Mouse (Mus musculus) liver, adult 2 months (tissue): ENCODE data around the gene Hdac4. TPM values are rescaled to one million over a fixed set of nuclear protein-coding genes. Genes with fewer than 3 reads are reported as not detected.

Source experiments
- DNase-seq: peaks from one replicate; pipeline ENCODE4 v3.0.0-alpha.2; 2011; ENCODE audit warnings: low read depth, low spot score; ENCODE audit errors: extremely low read depth
- H3K27ac ChIP-seq: fragments of 200-500 bp; replicated peaks from 2 replicates; pipeline ENCODE4 v1.5.1; 2012; ENCODE audit warnings: low read depth, mild to moderate bottlenecking, control low read depth, inconsistent platforms, low read length; ENCODE audit not compliant: insufficient read depth
- H3K27me3 ChIP-seq: fragments of 200-500 bp; 2 replicates; pipeline ENCODE4 v1.6.1; 2012; ENCODE audit warnings: mild to moderate bottlenecking, moderate library complexity, low read length, inconsistent platforms; ENCODE audit not compliant: control insufficient read depth, insufficient read depth
- H3K36me3 ChIP-seq: fragments of 200-500 bp; 2 replicates; pipeline ENCODE4 v1.6.1; 2012; ENCODE audit warnings: low read length, inconsistent platforms; ENCODE audit not compliant: control insufficient read depth, insufficient read depth
- H3K4me1 ChIP-seq: fragments of 200-500 bp; 2 replicates; pipeline ENCODE4 v1.6.1; 2011; ENCODE audit warnings: low read length; ENCODE audit not compliant: control insufficient read depth, insufficient read depth
- H3K4me3 ChIP-seq: fragments of 200-500 bp; 2 replicates; pipeline ENCODE4 v1.5.1; 2011; ENCODE audit warnings: low read depth, mild to moderate bottlenecking, control low read depth, low read length, moderate library complexity; ENCODE audit not compliant: insufficient read depth
- H3K79me2 ChIP-seq: fragments of 200-500 bp; 2 replicates; pipeline ENCODE4 v1.6.1; 2012; ENCODE audit warnings: inconsistent platforms, mild to moderate bottlenecking, low read length, moderate library complexity; ENCODE audit not compliant: control insufficient read depth, insufficient read depth
- H3K9ac ChIP-seq: fragments of 200-500 bp; 2 replicates; pipeline ENCODE4 v1.6.1; 2012; ENCODE audit warnings: low read depth, mild to moderate bottlenecking, control low read depth, inconsistent platforms, low read length
- CTCF ChIP-seq: fragments of 200-500 bp; IDR thresholded peaks from 2 replicates; pipeline ENCODE4 v1.5.1; 2011; ENCODE audit warnings: low read depth, low read length, control low read depth
- POLR2A ChIP-seq: fragments of 200-500 bp; IDR thresholded peaks from 2 replicates; pipeline ENCODE4 v1.6.1; 2011; ENCODE audit warnings: low read length, control low read depth; ENCODE audit not compliant: insufficient read depth; ENCODE audit errors: extremely low read depth
- WGBS: fragments of 180-500 bp; shearing (Covaris S2); methylation state at CpG from one replicate; pipeline ENCODE4 v1.1.7; 2018; 5-methylcytosine and 5-hydroxymethylcytosine counted together
- polyA plus RNA-seq: library from polyadenylated mRNA; depleted of rRNA; stranded (reverse); fragments of >200 nt; gene quantifications from 2 replicates; pipeline ENCODE4 v1.2.3, GENCODE M21; 2012
- total RNA-seq: library from RNA; depleted of rRNA; stranded (reverse); fragments of >200 nt; gene quantifications from 2 replicates; pipeline ENCODE4 v1.2.3, GENCODE M21; 2014

The Hdac4 gene
- total and polyA plus RNA-seq, 2 experiments: 5.3 to 5.7 TPM

DNA sequence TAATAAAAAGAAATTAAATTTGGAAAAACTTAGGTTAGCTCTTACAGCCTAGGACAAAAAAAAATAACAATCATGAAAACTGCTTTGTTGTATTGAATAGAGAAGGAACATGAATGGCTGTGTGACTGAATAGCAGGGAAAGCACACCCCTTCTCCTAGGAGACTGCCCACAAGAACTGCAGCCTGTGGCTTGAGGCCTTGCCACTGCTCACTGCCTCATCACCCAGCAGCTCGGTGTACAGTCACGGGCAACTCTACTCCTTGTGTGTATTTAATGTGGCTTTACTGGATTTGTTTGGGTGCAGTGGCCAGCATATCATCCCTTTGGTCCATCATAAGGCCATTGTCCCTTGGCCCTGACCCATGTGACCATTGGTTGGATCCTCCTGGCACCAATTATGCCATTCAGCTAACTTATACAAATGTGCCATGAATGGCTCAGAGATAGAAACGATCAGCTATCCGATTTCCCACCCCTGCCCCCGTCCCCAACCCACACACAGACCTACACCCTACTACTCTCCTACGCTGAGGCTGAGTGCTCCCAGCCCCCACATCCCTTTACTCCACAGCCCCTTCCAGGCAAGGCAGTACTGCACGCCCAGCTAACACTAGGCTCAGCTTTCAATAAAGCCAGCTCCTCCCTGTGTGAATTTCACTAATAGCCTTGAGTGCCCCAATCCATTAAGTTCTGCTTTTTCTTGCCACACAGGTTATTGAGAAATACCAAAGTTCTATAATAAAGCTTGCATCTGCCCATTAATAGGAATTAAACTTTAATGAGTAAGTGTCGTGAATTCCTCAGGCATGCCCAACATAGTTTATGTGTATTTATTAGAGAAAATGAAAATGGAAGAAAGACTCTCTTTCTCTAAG, 134.1 kb downstream of the Hdac4 start:
- no peak overlapping the region for H3K4me3 ChIP-seq
- TF ChIP-seq CTCF (no peak), POLR2A (no peak)
- H3K4me1 ChIP-seq: 0 out of 2 replicates have a peak, but pooled peaks cover 2% of the 10 kb centered on the region
- DNase-seq: peak; percentile 23
- no peak overlapping the region for H3K9ac ChIP-seq
- H3K27ac ChIP-seq: no peak overlapping the region
- H3K36me3 ChIP-seq: no peaks in the 10 kb centered on the region
- 78% methylated on average over 8 of the region's 8 CpGs for WGBS
- H3K27me3 ChIP-seq: no peaks in the 10 kb centered on the region
- peaks cover 16% of the 10 kb centered on the region; the same call in 1 of the 2 replicates for H3K79me2 ChIP-seq

DNA sequence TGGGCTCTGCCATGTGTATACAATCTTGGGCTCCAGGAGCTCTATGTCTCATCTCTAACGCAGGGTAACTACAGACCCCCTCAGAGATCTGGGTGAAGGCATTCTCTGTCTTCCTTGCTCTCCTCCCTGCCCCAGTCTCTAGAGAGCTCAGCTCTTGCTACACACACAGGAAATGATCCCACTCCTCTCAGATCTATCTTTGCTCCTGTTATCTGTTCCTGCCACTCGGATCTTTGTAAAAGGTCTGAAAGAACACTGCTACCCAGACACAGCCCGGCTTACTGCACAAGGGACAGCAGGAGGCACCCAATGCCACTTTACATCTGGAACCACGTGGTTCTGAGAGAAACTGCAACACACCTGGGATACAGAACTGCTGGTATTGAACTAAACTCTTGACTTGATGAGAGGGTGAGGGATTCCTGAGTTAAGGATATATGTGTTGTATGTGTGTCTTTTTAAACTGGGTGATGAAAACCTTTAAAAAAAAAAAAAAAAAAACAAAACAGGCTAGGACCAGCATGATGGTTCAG, 134.9 kb downstream of the Hdac4 start:
- peaks cover 15% of the 10 kb centered on the region; the same call in 1 of the 2 replicates for H3K79me2 ChIP-seq
- no peak for DNase-seq
- H3K4me3 ChIP-seq: no peak overlapping the region
- 0 out of 2 replicates have a peak, but pooled peaks cover 6% of the 10 kb centered on the region for H3K4me1 ChIP-seq
- H3K9ac ChIP-seq: no peak overlapping the region
- WGBS: 88% methylated on average over 4 of the region's 4 CpGs
- no peaks in the 10 kb centered on the region for H3K27me3 ChIP-seq
- no peaks in the 10 kb centered on the region for H3K36me3 ChIP-seq
- no peak for TF ChIP-seq CTCF
- no peak for TF ChIP-seq POLR2A
- no peak overlapping the region for H3K27ac ChIP-seq

GRCm38 (mm10) chr1:92059571-92059970, 135.9 kb downstream of the Hdac4 start:
- WGBS: 94% methylated on average over 1 of the region's 1 CpGs
- Histone ChIP-seq H3K36me3 (no peaks in the 10 kb centered on the region), H3K27me3 (no peaks in the 10 kb centered on the region), H3K79me2 (peaks cover 14% of the 10 kb centered on the region; the same call in 1 of the 2 replicates), H3K27ac (no peak overlapping the region), H3K4me3 (no peak overlapping the region), H3K4me1 (peaks cover 9% of the 10 kb centered on the region; the same call in 1 of the 2 replicates), H3K9ac (no peak overlapping the region)
- TF ChIP-seq POLR2A (no peak), CTCF (no peak)
- no peak for DNase-seq

GRCm38 (mm10) chr1:92058731-92059425, 136.6 kb downstream of the Hdac4 start:
- Histone ChIP-seq H3K27me3 (no peaks in the 10 kb centered on the region), H3K9ac (no peak overlapping the region), H3K4me3 (no peak overlapping the region), H3K4me1 (peaks cover 9% of the 10 kb centered on the region; the same call in 1 of the 2 replicates), H3K79me2 (peaks cover 10% of the 10 kb centered on the region; the same call in 1 of the 2 replicates), H3K27ac (no peak overlapping the region), H3K36me3 (no peaks in the 10 kb centered on the region)
- TF ChIP-seq CTCF: no peak
- no peak for TF ChIP-seq POLR2A
- 69% methylated on average over 5 of the region's 5 CpGs for WGBS
- DNase-seq: no peak

GRCm38 (mm10) chr1:92057068-92057467, 138.4 kb downstream of the Hdac4 start:
- H3K9ac ChIP-seq: no peak overlapping the region
- 97% methylated on average over 3 of the region's 3 CpGs for WGBS
- H3K4me3 ChIP-seq: no peak overlapping the region
- no peaks in the 10 kb centered on the region for H3K36me3 ChIP-seq
- TF ChIP-seq POLR2A: no peak
- TF ChIP-seq CTCF: no peak
- H3K4me1 ChIP-seq: peaks cover 9% of the 10 kb centered on the region; the same call in 1 of the 2 replicates
- DNase-seq: no peak
- peaks cover 2% of the 10 kb centered on the region; the same call in 1 of the 2 replicates for H3K79me2 ChIP-seq
- H3K27me3 ChIP-seq: no peaks in the 10 kb centered on the region
- no peak overlapping the region for H3K27ac ChIP-seq
